Mouse (Mus musculus): ENCODE results near the gene Ppp2r5d. TPM values are rescaled to one million over a fixed set of nuclear protein-coding genes. Genes with fewer than 3 reads are reported as not detected.

Ppp2r5d gene
- total RNA-seq, 2 experiments from 2014 or later, result 89.3 to 90.9 TPM

GRCm38 (mm10) chr17:46682654-46683389, 22.1 kb downstream of the Ppp2r5d start:
- DNase-seq (ENCODE audit: low spot score in 2 of 2), result no peak

GRCm38 (mm10) chr17:46681466-46682118, 23.3 kb downstream of the Ppp2r5d start:
- DNase-seq (ENCODE audit: low spot score in 2 of 2), result peak in 1 of 2 experiments; percentile 24

- peak; percentile 95 to 98 for DNase-seq (ENCODE audit: low spot score in 2 of 2)
Observed at GRCm38 (mm10) chr17:46680760-46681373, 24.0 kb downstream of the Ppp2r5d start, which contains the start of gene Klhdc3. Gene Klhdc3, minus strand, starts transcription at chr17:46680914.

- no peak for DNase-seq (ENCODE audit: low spot score in 2 of 2)
Observed at GRCm38 (mm10) chr17:46679843-46680759, 24.8 kb downstream of the Ppp2r5d start.

GRCm38 (mm10) chr17:46678911-46679310, 26.0 kb downstream of the Ppp2r5d start:
- no peak for DNase-seq (ENCODE audit: low spot score in 2 of 2)

- no peak for DNase-seq (ENCODE audit: low spot score in 2 of 2)
Observed at GRCm38 (mm10) chr17:46678416-46678815, 26.5 kb downstream of the Ppp2r5d start, which contains the start of gene Mea1. Gene Mea1, plus strand, starts transcription at chr17:46678793.

GRCm38 (mm10) chr17:46674530-46675283, 30.2 kb downstream of the Ppp2r5d start:
- no peak for DNase-seq (ENCODE audit: low spot score in 2 of 2)

- peak; percentile 88 to 91 for DNase-seq (ENCODE audit: low spot score in 2 of 2)
Observed at GRCm38 (mm10) chr17:46673850-46674529, 30.9 kb downstream of the Ppp2r5d start, which contains the start of gene Rrp36. Gene Rrp36, minus strand, starts transcription at chr17:46674352.

GRCm38 (mm10) chr17:46669911-46670310, 35.0 kb downstream of the Ppp2r5d start:
- no peak for DNase-seq (ENCODE audit: low spot score in 2 of 2)

- no peak for DNase-seq (ENCODE audit: low spot score in 2 of 2)
Observed at GRCm38 (mm10) chr17:46667712-46668111, 37.2 kb downstream of the Ppp2r5d start.

- no peak for DNase-seq (ENCODE audit: low spot score in 2 of 2)
Observed at GRCm38 (mm10) chr17:46662730-46663129, 42.2 kb downstream of the Ppp2r5d start.

GRCm38 (mm10) chr17:46661981-46662380, 42.9 kb downstream of the Ppp2r5d start:
- no peak for DNase-seq (ENCODE audit: low spot score in 2 of 2)

GRCm38 (mm10) chr17:46661351-46661750, 43.6 kb downstream of the Ppp2r5d start:
- no peak for DNase-seq (ENCODE audit: low spot score in 2 of 2)

- no peak for DNase-seq (ENCODE audit: low spot score in 2 of 2)
Observed at GRCm38 (mm10) chr17:46656054-46656453, 48.9 kb downstream of the Ppp2r5d start.

- DNase-seq (ENCODE audit: low spot score in 2 of 2), result peak in 1 of 2 experiments; percentile 42
Observed at GRCm38 (mm10) chr17:46651755-46652547, 53.0 kb downstream of the Ppp2r5d start.

- DNase-seq (ENCODE audit: low spot score in 2 of 2), result no peak
Observed at GRCm38 (mm10) chr17:46651292-46651691, 53.6 kb downstream of the Ppp2r5d start.

- peak; percentile 89 to 91 for DNase-seq (ENCODE audit: low spot score in 2 of 2)
Observed at GRCm38 (mm10) chr17:46650232-46651031, 54.5 kb downstream of the Ppp2r5d start, which contains the start of gene Cul7. Gene Cul7, plus strand, starts transcription at chr17:46650337.

GRCm38 (mm10) chr17:46649811-46650210, 55.1 kb downstream of the Ppp2r5d start:
- no peak for DNase-seq (ENCODE audit: low spot score in 2 of 2)

Data from layer of hippocampus, adult 18-20 months (tissue).